Mouse (Mus musculus) gastrocnemius, adult 2 months (tissue): ENCODE measurements at regions not wholly inside any gene's neighbourhood (a gene's known extent, or its start where the extent isn't known, plus 50 kb on each side); places are given as distances from the start of the nearest gene placed in this dataset.

Source experiments
- DNase-seq: peaks from one replicate; pipeline ENCODE4 v3.0.0; 2022
- H3K27ac ChIP-seq: fragments of 200-600 bp; 2 replicates; pipeline ENCODE4 v1.8.1; 2022; ENCODE audit warnings: mild to moderate bottlenecking
- H3K4me3 ChIP-seq: fragments of 200-600 bp; 2 replicates; pipeline ENCODE4 v1.8.1; 2022; ENCODE audit warnings: mild to moderate bottlenecking, moderate library complexity
- CTCF ChIP-seq: fragments of 200-600 bp; IDR thresholded peaks from 2 replicates; pipeline ENCODE4 v1.8.1; 2022; ENCODE audit warnings: antibody characterized with exemption, mild to moderate bottlenecking, moderate library complexity
- intact Hi-C: fragments of 180-260 bp; cut with DNase I; formaldehyde crosslinking; loops from one replicate; pipeline ENCODE4 v1.15.1; 2025

DNA sequence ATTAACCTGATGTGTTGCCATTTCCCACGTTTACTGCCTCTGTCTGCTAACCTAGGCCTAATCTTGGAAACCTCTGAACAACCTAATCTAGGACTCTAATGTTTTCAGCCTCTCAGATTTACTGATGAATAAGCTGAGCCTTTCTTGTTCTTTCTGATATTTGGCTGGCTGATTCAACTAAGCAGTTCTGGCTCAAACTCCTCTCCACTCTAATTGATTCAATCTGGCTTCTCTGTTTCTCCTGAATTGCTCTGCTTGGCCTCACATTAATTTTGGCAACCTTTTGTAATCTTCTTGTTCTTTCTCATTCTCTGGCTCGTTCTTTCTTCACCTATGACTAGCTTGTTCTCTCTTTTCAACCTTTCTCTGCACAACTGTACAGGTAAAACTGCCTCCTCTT lies 1561.2 kb upstream of the Zeb2 start:
- no peak for DNase-seq
- H3K27ac ChIP-seq: no peak overlapping the region
- H3K4me3 ChIP-seq: no peak overlapping the region
- no peak for TF ChIP-seq CTCF
- intact Hi-C loops: no loop called here

DNA sequence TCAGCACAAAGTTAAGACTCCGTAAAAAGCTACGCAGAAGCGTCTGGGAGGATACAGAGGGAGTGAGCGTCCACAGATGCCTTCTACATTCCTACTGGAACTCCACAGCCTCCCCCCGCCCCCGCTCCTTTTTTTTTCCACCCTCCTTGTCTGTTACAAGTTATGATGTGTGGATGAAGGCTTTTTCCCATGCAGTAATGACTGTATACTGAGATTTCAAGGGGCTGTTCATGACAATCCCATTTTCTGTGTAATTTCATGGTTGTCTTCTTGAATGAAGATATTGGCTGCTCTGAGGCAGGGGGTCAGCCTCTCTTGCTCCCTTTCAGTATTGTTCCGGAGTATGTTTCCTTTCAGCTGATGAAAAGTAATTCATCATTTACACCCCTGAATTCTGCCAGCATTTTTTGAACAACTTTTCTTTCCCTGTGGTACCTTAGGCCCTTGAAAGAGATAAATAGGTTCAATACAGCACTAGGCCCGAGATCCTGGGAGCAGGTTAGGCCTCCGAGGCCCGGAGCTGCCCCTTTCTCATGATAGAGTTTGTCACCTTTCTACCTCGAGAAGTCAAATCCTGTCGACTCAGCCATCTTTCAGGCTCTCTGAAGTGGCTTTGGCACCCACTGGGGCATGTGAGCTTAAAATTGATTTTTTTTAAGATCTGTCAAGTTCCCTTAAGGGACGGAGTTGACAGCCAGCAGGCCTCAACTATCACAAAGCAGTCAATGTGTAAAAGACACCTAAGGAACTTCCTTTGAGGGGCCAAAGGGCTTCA lies 1552.5 kb upstream of the Zeb2 start:
- no peak for TF ChIP-seq CTCF
- intact Hi-C loops: no loop called here

DNA sequence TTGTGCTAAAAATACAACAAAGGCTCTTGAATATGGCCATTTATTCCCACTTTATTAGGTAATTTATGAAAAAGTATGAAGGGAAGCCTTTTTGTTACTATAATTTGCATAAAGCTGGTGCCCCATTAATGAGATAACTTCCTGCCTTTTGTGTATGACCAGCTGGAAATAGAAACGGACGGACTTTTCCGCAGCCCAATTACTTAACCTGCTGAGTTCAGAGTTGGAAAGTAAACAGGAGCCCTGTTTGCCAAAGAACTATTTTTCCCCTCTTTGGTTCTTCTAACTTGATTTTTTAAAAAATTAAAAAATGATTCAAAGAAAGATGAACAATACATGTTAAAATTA lies 1549.8 kb upstream of the Zeb2 start:
- intact Hi-C loops: no loop called here
- no peak for TF ChIP-seq CTCF
- Histone ChIP-seq H3K27ac (no peak overlapping the region), H3K4me3 (no peak overlapping the region)
- no peak for DNase-seq

More for the DNA sequence above, 1552.5 kb upstream of the Zeb2 start:
- Histone ChIP-seq H3K27ac (no peak overlapping the region), H3K4me3 (no peak overlapping the region)
- DNase-seq: no peak

DNA sequence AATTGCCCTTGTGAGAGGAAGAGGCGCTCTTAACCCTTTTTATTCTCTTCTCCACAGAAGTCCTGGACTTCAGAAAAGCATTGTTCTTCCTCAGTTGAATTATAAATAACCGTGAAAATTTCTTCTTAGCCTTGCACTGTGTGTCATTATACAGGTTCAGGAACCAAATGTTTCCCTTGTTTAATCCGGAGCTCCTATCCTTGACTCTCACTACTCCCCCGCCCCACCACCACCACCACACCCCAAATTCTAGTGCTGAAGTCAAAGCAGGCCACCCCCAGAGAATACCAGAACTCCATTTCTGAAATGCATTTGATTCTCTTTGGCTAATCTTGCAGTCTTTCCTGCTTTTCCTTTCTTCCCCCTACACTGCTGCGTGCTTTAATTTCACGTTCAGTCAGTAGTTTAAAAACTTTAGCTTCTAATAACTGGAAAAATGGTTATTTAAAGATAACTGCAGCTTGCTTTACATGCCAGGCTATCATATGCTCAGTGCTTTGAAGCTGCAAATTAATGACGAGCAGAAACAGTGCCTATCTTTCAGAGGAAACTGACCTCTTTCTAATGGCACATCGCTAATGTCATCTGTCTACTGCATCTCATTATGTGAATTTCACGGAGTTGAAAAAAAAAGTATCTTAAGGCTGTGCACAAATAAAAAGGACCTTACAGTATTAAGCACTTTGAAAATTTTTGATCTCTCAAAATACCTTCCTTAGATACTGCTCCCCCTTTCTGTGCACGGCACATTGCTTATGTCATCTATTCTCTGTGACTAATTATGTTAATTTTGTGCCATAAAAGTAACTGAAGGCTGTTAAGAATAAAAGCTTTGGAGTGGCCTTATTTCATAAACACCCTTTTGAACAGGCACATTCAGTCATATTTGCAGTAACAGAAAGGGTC lies 1549.1 kb upstream of the Zeb2 start:
- TF ChIP-seq CTCF: no peak
- intact Hi-C loops: no loop called here
- no peak for DNase-seq
- no peak overlapping the region for H3K27ac ChIP-seq
- H3K4me3 ChIP-seq: no peak overlapping the region

DNA sequence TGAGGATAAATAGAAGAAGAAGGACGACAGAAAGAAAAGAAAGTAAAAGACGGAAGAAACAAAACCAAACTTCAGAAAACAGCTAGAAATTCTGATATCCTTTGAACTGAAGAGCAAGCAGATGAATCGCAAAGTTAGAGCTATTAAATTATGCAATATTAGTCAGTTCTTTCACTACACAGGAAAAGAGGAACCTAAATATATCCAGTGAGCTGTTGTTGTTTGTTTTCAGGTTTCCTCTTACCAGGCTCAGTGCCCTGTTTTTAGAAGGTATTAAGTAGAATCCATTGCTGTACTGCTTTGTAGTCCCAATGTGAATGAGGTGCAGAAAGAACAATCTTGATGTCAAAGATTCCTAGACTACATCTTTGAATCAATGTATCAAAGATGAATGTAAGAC lies 1544.7 kb upstream of the Zeb2 start:
- no peak overlapping the region for H3K4me3 ChIP-seq
- no peak for TF ChIP-seq CTCF
- no peak overlapping the region for H3K27ac ChIP-seq
- intact Hi-C loops: no loop called here
- DNase-seq: no peak

DNA sequence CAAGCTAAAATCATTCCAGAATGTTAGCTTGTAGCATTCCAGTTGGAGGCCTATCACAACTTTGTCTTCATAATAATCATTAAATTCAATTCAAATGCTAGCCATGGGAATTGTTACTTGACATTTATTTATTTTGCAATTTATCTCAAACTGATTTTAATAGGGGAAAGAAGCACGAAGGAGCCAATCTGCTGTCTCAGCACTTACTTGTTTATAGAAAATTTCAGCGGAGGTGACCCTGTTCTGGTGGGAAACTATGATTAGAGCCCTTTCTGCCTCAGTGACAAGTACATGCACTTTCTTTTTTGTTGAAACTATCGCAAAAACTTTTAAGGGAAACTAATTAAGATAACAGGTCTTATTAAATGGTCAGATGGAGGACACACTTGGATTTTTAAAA lies 1543.4 kb upstream of the Zeb2 start:
- intact Hi-C loops: no loop called here
- no peak for TF ChIP-seq CTCF
- Histone ChIP-seq H3K27ac (no peak overlapping the region), H3K4me3 (no peak overlapping the region)
- DNase-seq: no peak

DNA sequence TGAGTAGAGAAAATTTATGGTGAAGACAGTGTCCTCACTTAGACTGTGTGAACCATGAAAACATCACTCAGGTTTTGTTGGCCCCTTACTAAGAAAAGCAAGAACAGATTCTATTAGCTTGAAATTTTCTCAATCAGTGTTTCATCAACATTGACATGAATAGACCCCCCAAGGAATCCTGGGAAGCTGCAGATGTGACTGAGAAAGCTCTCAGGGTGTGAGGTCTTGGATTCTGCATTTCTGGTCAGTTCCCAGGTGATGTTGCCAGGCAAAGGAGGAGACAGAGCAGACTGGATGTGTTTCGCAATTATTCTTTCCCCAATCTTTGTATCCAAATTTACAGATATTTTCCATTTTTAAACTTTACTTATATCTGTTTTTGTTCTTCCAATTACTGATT lies 1538.1 kb upstream of the Zeb2 start:
- intact Hi-C loops: no loop called here

DNA sequence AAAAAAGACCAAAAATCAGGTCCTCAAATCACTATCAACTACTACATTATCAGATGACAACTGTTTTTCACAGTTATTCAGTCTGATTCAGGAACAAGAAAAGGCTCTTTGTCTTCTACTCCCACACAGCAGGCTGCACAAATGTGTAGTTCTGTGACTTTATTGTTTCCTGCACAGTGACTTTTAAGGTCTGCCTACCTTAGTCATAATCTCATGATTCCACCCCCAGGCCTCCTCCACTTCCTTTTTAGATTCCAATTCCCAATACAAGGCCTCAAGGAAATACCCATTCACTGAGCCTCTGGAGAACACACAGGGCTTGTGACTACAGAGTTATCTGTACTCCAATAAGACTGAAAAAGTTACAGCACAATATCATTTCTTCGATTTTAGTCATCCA lies 1535.4 kb upstream of the Zeb2 start:
- Histone ChIP-seq H3K27ac (no peak overlapping the region), H3K4me3 (no peak overlapping the region)
- intact Hi-C loops: no loop called here
- no peak for TF ChIP-seq CTCF
- no peak for DNase-seq

More for the DNA sequence above, 1538.1 kb upstream of the Zeb2 start:
- Histone ChIP-seq H3K27ac (no peak overlapping the region), H3K4me3 (no peak overlapping the region)
- peak; percentile 45 for DNase-seq
- TF ChIP-seq CTCF: no peak

DNA sequence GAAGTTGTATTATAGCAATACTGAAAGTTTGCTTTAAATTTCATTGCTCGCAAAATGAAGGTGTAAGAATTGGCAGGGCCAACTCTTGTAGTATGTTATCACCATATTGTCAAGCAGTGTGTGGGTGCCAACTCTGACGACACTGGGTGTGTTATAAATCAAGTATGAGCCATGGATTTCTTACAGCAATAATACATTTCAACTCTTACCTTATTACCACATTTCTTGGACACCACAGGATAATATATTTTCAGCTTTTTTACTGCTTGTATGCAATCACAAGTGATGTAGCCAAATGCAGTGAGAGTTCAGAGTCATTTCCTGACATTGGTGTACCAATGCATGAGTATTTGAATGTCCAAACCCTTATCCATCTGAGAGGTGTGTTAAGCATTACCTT lies 1529.2 kb upstream of the Zeb2 start:
- intact Hi-C loops: no loop called here
- Histone ChIP-seq H3K4me3 (no peak overlapping the region), H3K27ac (no peak overlapping the region)
- TF ChIP-seq CTCF: no peak
- DNase-seq: no peak

DNA sequence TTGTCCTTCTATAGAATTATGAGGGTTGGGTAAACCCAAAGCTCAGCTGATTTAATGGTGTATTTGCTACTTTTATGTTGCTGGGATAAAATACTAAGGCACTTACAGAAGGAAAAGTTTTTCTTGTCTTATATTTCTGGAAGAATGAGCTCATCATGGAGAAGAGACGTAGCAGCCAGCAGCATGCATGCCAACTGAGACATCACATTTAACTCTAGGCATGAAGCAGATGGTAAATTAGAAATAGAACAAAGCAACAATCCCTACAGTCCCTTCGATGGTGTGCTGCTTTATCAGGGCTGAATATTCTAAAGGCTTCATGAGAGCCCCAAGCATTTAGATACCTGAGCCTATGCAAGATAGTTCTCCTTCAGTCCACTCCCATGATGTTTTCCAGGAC lies 1492.0 kb upstream of the Zeb2 start:
- Histone ChIP-seq H3K27ac (no peak overlapping the region), H3K4me3 (no peak overlapping the region)
- no peak for DNase-seq
- intact Hi-C loops: no loop called here
- TF ChIP-seq CTCF: no peak

DNA sequence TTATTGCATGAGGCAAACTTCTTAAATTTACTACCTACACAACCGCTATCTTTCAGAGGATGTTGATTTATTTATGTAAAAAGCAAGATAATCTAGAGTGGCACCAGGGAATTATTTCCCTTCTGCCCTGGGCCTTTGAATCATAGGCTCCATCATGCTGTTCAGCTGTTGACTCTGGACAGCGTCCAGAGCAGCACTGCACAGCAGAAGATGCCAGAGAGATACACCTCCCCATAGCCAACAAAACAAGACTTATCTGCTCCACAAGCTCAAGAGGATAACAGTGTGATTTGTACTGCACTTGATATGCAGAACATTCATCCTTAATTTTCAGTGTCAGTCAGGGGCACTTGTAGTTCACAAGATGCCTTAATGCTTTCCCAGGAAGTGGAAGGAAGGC lies 1464.6 kb upstream of the Zeb2 start:
- Histone ChIP-seq H3K27ac (peak overlapping the region; percentile 46; the same call in 1 of the 2 replicates), H3K4me3 (no peak overlapping the region)
- intact Hi-C loops: no loop called here
- DNase-seq: peak; percentile 35
- no peak for TF ChIP-seq CTCF

DNA sequence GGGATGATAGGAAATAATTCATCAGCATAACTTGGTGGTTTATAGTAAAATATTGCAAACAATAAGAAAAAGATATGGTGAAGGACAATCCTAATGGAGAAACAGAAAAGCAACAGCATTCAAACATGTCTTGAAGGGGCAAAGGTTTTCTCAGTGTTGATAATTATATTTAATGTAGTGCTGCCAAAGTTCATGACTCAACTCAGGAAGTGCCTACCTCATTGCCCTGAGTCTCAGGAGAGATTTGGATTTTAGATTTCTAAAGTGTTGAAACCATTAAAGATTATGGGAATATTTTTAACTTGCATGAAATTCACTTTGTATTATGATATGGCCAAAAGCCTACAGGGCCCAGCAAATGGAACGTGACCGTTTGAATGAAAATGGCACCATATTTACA lies 1453.2 kb upstream of the Zeb2 start:
- TF ChIP-seq CTCF: no peak
- no peak overlapping the region for H3K27ac ChIP-seq
- intact Hi-C loops: no loop called here
- H3K4me3 ChIP-seq: no peak overlapping the region
- DNase-seq: no peak

DNA sequence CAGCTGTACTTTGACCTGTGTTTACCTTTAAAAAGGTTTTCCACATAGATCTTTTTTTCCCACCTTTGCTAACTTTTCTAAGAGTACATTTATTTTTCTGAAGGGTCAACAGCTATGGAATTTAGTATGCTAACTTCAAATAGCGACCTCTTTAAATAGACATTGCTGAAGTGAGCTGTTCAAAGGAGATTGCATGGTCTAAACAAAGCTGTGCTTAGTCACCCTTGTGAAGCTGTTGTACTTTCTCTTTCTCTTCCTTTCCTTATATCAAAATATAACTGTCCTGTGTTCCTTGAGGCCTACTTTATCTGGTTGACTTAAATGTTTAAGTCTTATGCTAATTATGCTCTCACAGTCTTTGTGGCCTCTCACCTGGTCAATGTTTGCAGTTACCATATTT lies 1416.2 kb upstream of the Zeb2 start:
- Histone ChIP-seq H3K27ac (no peak overlapping the region), H3K4me3 (no peak overlapping the region)
- intact Hi-C loops: no loop called here
- no peak for TF ChIP-seq CTCF
- no peak for DNase-seq

DNA sequence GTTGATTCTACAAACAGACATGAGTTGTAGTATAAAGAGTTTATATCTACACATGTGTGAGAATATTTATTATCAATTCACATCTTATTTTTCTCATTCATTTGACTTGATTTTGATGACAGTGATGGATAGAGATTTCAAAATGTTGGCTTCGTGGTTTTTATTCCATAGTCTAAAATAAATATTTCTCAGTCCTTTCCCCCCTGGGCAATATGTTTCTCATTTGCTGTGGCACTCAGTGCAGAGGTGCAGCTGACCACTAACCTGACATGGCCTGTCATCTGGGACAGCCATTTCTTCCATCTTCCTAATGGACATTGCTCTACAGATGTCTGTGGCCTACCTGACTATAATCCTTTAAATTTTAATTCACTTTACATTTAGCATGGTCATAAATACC lies 1413.5 kb upstream of the Zeb2 start:
- H3K4me3 ChIP-seq: no peak overlapping the region
- no peak for DNase-seq
- TF ChIP-seq CTCF: no peak
- no peak overlapping the region for H3K27ac ChIP-seq
- intact Hi-C loops: no loop called here
